14 mouse cellular contexts compared by ENCODE assay signal in the genomic region with DNA sequence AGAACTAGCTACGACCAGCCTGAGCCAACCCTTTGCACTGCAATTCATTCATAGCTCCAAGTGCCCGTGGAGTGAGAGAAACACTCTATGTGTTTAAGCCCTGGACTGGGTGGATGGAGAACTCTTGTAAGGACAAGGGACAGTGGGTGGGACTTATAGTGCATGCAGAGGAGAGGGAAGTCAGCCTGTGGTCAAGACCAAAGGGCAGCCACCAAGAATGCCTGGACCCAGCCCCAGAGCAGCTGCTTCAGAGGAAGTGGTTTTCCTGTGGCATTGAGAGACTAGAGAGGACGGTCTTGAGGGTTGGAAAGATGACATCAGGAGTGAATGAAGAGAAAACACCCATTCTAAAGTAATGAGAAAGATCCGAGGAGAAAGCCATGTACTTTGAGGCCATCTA. TPM values are rescaled to one million over a fixed set of nuclear protein-coding genes. Genes with fewer than 3 reads are reported as not detected.
DNase-seq lines count a peak whose midpoint lies in the region; ATAC-seq and TF ChIP-seq lines count a peak whose summit lies in the region.
"Had no signal": no experiment of that assay in that cellular context is flagged by ENCODE, and none has a peak within 500 bp of the region (broad histone marks: within the 10 kb centered on the region; RNA-seq: fewer than 3 reads in every experiment).

No protein-coding gene starts in this region.

- no peak for ATAC-seq in kidney, embryonic 14.5 days (ENCODE audit: low FRiP score, low TSS enrichment)
- peak; percentile 70 for ATAC-seq in megakaryocyte progenitor cell, adult 5-6 weeks (replicated peaks; ENCODE audit: poor library complexity)
- ATAC-seq in stomach, postnatal 0 days (ENCODE audit: low FRiP score, low TSS enrichment) = no peak
- ATAC-seq: Patski had no signal

- 81% methylated on average over 4 of the region's 4 CpGs for WGBS in kidney, embryonic 14.5 days
- 68% methylated on average over 4 of the region's 4 CpGs for WGBS in stomach, postnatal 0 days

- TF ChIP-seq CTCF in bone marrow macrophage, adult 2 months (IDR thresholded peaks at IDR 0.05; ENCODE audit: low read depth, low read length) = no peak
- no peak for TF ChIP-seq CTCF in stomach, postnatal 0 days (IDR thresholded peaks at IDR 0.05; ENCODE audit: low read depth)

- no peak overlapping the region for H3K4me3 ChIP-seq in kidney, embryonic 14.5 days (ENCODE audit: low read length)
- H3K4me3 ChIP-seq in bone marrow macrophage, adult 2 months (ENCODE audit: insufficient read depth, low read length) = no peak overlapping the region
- H3K4me3 ChIP-seq in stomach, postnatal 0 days (ENCODE audit: low read depth, low read length) = no peak overlapping the region
- H3K4me3 ChIP-seq: embryonic facial prominence, embryonic 15.5 days; liver, embryonic 13.5 days had no signal

- H3K9me3 ChIP-seq in kidney, embryonic 14.5 days (ENCODE audit: control insufficient read depth, low read length) = no peaks in the 10 kb centered on the region
- no peaks in the 10 kb centered on the region for H3K9me3 ChIP-seq in stomach, postnatal 0 days (ENCODE audit: control insufficient read depth, low read length)
- H3K9me3 ChIP-seq: embryonic facial prominence, embryonic 15.5 days; liver, embryonic 13.5 days had no signal

- H3K4me1 ChIP-seq in kidney, embryonic 14.5 days (ENCODE audit: control insufficient read depth, insufficient read depth, low read length) = no peaks in the 10 kb centered on the region
- H3K4me1 ChIP-seq in bone marrow macrophage, adult 2 months (ENCODE audit: control insufficient read depth, insufficient read depth, low read length) = peaks cover 48% of the 10 kb centered on the region
- no peaks in the 10 kb centered on the region for H3K4me1 ChIP-seq in stomach, postnatal 0 days (replicated peaks; ENCODE audit: control insufficient read depth, insufficient read depth)

- H3K36me3 ChIP-seq in kidney, embryonic 14.5 days (ENCODE audit: control insufficient read depth, insufficient read depth, low read length) = no peaks in the 10 kb centered on the region
- no peaks in the 10 kb centered on the region for H3K36me3 ChIP-seq in stomach, postnatal 0 days (ENCODE audit: control insufficient read depth, insufficient read depth, low read length)
- H3K36me3 ChIP-seq: embryonic facial prominence, embryonic 15.5 days; liver, embryonic 13.5 days had no signal

- peaks cover 14% of the 10 kb centered on the region for H3K27me3 ChIP-seq in kidney, embryonic 14.5 days (ENCODE audit: control insufficient read depth, insufficient read depth, low read length)
- H3K27me3 ChIP-seq in stomach, postnatal 0 days (ENCODE audit: control insufficient read depth, insufficient read depth, low read length) = no peaks in the 10 kb centered on the region

- no peak overlapping the region for H3K27ac ChIP-seq in kidney, embryonic 14.5 days (ENCODE audit: low read depth, low read length)
- H3K27ac ChIP-seq in bone marrow macrophage, adult 2 months (ENCODE audit: insufficient read depth, low read depth, low read length) = peak overlapping the region; percentile 67
- H3K27ac ChIP-seq in stomach, postnatal 0 days (replicated peaks) = no peak overlapping the region
- H3K27ac ChIP-seq: embryonic facial prominence, embryonic 15.5 days; liver, embryonic 13.5 days had no signal

- TF ChIP-seq POLR2A in bone marrow macrophage, adult 2 months (IDR thresholded peaks at IDR 0.05; ENCODE audit: borderline replicate concordance, low read depth, low read length) = no peak

- H3K4me2 ChIP-seq in kidney, embryonic 14.5 days (replicated peaks; ENCODE audit: low read depth, low read length) = no peak overlapping the region
- no peak overlapping the region for H3K4me2 ChIP-seq in stomach, postnatal 0 days (replicated peaks; ENCODE audit: low read depth)
- H3K4me2 ChIP-seq: embryonic facial prominence, embryonic 15.5 days; liver, embryonic 13.5 days had no signal

- DNase-seq in kidney, adult 18-20 months = peak; percentile 9
- peak; percentile 31 to 41 for DNase-seq in kidney, postnatal 36 days
- DNase-seq in cerebellum, adult 8-10 months = no peak
- DNase-seq in thymus, postnatal 36 days = no peak
- no peak for DNase-seq in stomach, postnatal 0 days (ENCODE audit: low spot score)
- DNase-seq: cerebellum, adult 11 months; liver, embryonic 13.5 days had no signal

- no peak for TF ChIP-seq EP300 in stomach, postnatal 0 days (optimal IDR thresholded peaks at IDR 0.05)

- H3K9ac ChIP-seq in kidney, embryonic 14.5 days (ENCODE audit: low read depth, low read length) = no peak overlapping the region
- no peak overlapping the region for H3K9ac ChIP-seq in stomach, postnatal 0 days (ENCODE audit: low read length)
- H3K9ac ChIP-seq: embryonic facial prominence, embryonic 15.5 days; liver, embryonic 13.5 days had no signal

RNA-seq across cellular contexts. Expression of gene Alox5, which starts 5.2 kb away (rescaled TPM):
- 0.07 and 0.41 TPM in 2 replicates for polyA plus RNA-seq in kidney, embryonic 14.5 days (2014; fragmentation: Nextera tagmentation; extraction: Ambion mirVana)
- polyA plus RNA-seq in bone marrow macrophage, adult 2 months (2012; ENCODE audit: insufficient read depth, insufficient read length, missing spikeins) = 43.6 and 46.3 TPM in 2 replicates
- 8.1 and 9.5 TPM in 2 replicates for total RNA-seq in megakaryocyte progenitor cell, adult 5-6 weeks (2015)
- 5.9 and 12.3 TPM in 2 replicates for total RNA-seq in megakaryocyte progenitor cell, adult 5-6 weeks (2017)
- polyA plus RNA-seq in stomach, postnatal 0 days (2015; fragmentation: Nextera tagmentation; extraction: Ambion mirVana) = 0.45 and 1.3 TPM in 2 replicates
- polyA plus RNA-seq: Patski had no signal

RNA-seq across cellular contexts. Expression of gene Olfr211, which starts 33.1 kb away (rescaled TPM):
- not detected in 2 replicates for polyA plus RNA-seq in kidney, embryonic 14.5 days (2014; fragmentation: Nextera tagmentation; extraction: Ambion mirVana)
- not detected in 2 replicates for polyA plus RNA-seq in bone marrow macrophage, adult 2 months (2012; ENCODE audit: insufficient read depth, insufficient read length, missing spikeins)
- total RNA-seq in megakaryocyte progenitor cell, adult 5-6 weeks (2015) = not detected in 2 replicates
- total RNA-seq in megakaryocyte progenitor cell, adult 5-6 weeks (2017) = not detected in 2 replicates
- not detected in 2 replicates for polyA plus RNA-seq in stomach, postnatal 0 days (2015; fragmentation: Nextera tagmentation; extraction: Ambion mirVana)
- polyA plus RNA-seq: embryonic facial prominence, embryonic 15.5 days; heart, embryonic 14.5 days; large intestine, adult 2 months; liver, embryonic 13.5 days; Patski had no signal

RNA-seq across cellular contexts. Expression of gene Olfr212, which starts 50.5 kb away (rescaled TPM):
- not detected in 2 replicates for polyA plus RNA-seq in kidney, embryonic 14.5 days (2014; fragmentation: Nextera tagmentation; extraction: Ambion mirVana)
- not detected in 2 replicates for polyA plus RNA-seq in bone marrow macrophage, adult 2 months (2012; ENCODE audit: insufficient read depth, insufficient read length, missing spikeins)
- total RNA-seq in megakaryocyte progenitor cell, adult 5-6 weeks (2015) = 0.07 and 0.20 TPM in 2 replicates
- not detected in 2 replicates for total RNA-seq in megakaryocyte progenitor cell, adult 5-6 weeks (2017)
- not detected in 2 replicates for polyA plus RNA-seq in stomach, postnatal 0 days (2015; fragmentation: Nextera tagmentation; extraction: Ambion mirVana)
- polyA plus RNA-seq: embryonic facial prominence, embryonic 15.5 days; heart, embryonic 14.5 days; large intestine, adult 2 months; liver, embryonic 13.5 days had no signal

Comparison
In these comparisons a context has a peak if more than half of its experiments do, and no peak if none do; other contexts are left out.
1. DNase-seq: peak in kidney, adult 18-20 months (single experiment) and kidney, postnatal 36 days (2 of 2); none in cerebellum, adult 8-10 months (single experiment), thymus, postnatal 36 days (0 of 2) and stomach, postnatal 0 days (single experiment).
2. RNA of gene Alox5, which starts 5.2 kb away (polyA plus RNA-seq): 43.6 to 46.3 TPM in bone marrow macrophage, adult 2 months; 0.45 to 1.3 TPM in stomach, postnatal 0 days and 0.07 to 0.41 TPM in kidney, embryonic 14.5 days; every median in the first group is over 10 times any median in the second.